Mouse (Mus musculus): ENCODE results near the gene Hnrnpm. TPM values are rescaled to one million over a fixed set of nuclear protein-coding genes. Genes with fewer than 3 reads are reported as not detected.
"Not testable (repeated sequence)": the region's sequence is repeated elsewhere in the genome, so short reads cannot be mapped to it uniquely, and the experiment has no call there.

Hnrnpm gene
- 100 to 1,000 TPM; 178 to 195 TPM for total RNA-seq (2021)

DNA sequence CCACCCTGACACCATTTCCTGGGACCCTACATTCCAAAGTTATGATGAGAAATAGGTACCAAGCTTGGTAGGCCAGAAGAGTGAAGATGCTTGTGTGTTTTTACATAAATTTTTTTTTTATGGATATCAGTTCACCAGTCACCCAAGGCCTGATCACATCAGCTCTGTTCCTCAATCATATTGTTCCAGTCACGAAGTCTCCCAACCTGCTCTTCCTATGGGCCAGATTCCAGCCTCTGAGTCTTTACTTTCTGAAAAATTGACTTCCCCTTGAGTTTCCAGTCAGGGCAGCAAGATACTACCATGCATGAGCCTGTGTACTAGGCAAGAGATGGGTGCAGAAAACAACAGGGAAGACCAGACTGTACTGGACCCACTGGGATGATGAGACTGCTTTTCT is at the start of gene Hnrnpm:
Gene Hnrnpm (minus strand): TSS at position 101 of the 400 bp plus-strand sequence.
- no peak for DNase-seq
- intact Hi-C loops (cut with DNase I) = no loop called here

DNA sequence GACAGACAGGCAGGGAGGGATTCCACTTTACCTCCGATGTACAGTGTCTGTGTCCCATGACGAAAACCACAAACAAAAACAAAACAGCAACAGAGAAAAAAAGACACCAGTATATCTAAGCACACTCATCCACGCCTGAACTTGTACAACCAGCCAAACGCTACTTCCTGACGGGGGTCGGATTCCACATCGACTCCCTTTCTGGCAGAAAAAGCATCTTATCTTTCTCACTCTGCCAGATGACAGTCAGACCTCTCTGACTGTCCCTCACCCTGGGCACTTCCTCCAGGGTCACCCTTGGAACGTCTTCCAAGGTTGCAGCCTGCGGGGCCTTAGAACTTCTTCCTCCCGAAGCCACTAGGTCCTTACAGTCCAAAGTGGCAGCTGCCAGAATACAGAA is 46.9 kb upstream of the Hnrnpm start:
- intact Hi-C loops (cut with DNase I); DNase-seq: not testable (repeated sequence)

DNA sequence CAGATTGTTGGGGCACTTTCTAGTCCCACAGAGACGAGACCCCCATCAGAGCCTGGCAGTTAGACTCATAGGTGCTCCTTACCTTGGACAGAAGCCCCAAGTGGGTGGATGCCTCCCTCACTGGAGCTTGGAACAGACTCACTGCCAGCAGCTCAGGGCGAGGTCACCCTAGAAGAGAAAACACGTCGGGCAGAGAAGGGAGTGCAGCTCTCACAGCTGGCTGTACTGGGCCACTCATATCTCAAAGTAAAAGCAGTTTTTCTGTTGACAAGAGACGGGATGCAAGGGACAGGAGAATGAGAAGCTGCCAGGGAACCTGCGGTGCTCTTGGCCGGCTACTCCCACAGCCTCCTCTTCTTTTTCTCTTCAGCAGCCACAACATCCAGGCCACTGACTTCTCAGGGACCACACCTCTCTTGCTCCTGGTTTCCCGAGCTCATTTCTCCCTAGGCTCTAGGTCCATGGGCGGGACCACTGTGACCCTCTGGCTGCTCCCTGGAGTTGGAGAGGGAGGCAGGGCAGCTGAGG is 46.0 kb upstream of the Hnrnpm start:
- DNase-seq; intact Hi-C loops (cut with DNase I): not testable (repeated sequence)

DNA sequence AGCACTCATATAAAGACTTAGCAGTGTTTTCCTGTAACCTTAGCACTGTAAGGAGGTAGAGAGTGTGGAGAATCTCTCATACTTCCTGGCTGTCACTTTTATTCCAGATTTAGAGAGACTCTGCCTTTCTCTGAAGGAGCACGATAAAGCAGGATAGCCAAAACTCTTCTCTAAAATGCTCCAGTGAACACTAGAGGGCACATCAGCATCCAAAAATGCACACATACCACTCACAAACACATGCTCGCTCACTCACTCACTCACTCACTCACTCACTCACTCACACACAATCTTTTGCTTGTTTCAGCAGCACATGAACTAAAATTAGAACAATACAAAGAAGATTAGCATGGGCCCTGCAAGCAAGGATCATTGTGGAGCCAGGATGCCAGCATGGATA is 42.6 kb upstream of the Hnrnpm start:
- intact Hi-C loops (cut with DNase I) = loop anchor here (10.0 kb wide), 1 partner anchor 76 kb away; no protein-coding TSS in a partner anchor
- no peak for DNase-seq

DNA sequence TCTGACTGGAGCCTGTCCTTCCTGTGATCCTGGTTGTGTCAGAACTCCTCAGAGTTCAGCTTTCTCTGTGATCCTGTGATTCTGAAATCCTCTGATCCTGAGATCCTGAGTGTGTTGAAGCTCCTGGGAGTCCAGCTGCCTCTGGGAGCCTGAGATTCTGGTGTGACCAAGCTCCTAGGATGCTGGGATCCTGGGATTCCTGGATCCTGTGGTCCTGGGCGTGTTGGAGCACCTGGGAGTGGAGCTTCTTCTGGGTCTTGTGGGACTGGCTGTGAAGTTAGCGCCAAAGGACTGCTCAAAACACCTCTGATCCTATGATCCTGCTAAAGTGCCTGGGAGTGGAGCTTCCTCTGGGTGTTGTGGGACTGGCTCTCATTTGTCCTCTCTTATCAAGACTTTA is 41.7 kb upstream of the Hnrnpm start:
- intact Hi-C loops (cut with DNase I) = loop anchor here (10.0 kb wide), 1 partner anchor 76 kb away; no protein-coding TSS in a partner anchor
- DNase-seq = no peak

DNA sequence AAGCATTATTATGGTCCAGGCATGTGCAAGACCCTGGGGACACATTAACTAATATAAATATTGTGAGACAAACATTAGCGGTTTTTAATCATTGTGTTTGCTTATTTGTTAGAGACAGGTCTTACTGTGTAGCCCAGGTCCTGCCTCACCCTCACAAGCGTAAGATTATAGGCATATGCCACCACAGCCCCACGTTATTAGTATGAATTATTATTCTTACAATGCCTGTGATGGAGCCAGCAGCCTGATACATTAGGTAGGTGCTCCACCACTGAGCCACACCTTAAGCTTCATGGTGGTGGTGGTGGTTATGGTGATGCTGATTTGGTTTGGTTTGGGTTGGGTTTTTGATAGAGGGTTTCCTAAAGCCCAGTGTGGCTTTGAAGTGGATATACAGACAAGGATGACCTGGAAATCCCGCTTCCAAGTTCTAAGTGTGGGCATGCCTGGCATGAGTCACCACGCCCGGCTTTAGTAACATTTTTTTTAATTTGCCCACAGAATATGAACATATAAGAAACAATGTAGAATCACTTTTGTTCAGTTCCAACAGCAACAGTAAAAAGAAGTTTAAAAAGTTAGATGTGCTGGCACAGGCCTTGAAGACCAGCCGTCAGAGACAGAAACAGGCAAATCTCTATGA is 33.2 kb upstream of the Hnrnpm start:
- intact Hi-C loops (cut with DNase I) = loop anchor here (10.0 kb wide), 1 partner anchor 85 kb away; no protein-coding TSS in a partner anchor
- DNase-seq = no peak

DNA sequence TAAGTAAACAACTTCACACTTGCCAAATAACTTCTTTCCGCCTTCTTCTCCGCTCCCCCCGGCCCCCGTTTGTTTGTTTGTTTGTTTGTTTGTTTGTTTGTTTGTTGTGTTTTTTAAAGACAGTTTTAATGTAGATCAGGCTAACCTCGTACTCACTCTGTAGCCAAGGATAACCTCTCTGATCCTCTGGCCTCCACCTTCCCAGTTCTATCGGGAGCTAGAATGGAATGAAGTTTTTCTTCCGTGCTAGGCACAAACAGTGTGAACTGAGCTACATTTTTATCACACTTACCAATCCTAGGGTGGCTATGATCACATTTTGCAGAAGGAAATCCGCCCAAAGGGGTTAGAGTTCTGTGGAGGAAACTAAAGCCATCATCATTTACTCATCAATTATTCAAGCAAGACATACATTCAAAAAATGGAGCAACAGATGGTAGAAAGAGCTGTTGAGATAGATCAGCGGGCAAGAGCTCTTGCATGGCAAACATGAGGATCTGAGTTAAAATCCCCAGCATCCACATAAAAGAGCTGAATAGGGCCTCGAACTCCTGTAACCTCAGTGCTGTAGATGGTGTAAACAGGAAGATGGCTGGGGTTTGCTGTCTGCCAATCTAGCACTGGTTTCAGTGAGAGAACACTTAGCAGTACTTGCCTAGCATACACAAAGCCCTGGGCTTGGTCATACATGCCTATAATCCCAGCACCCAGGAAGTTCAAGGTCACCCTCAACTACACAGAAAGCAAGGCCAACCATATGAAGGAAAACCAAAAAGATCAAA is 32.5 kb upstream of the Hnrnpm start:
- intact Hi-C loops (cut with DNase I) = no loop called here
- no peak for DNase-seq

DNA sequence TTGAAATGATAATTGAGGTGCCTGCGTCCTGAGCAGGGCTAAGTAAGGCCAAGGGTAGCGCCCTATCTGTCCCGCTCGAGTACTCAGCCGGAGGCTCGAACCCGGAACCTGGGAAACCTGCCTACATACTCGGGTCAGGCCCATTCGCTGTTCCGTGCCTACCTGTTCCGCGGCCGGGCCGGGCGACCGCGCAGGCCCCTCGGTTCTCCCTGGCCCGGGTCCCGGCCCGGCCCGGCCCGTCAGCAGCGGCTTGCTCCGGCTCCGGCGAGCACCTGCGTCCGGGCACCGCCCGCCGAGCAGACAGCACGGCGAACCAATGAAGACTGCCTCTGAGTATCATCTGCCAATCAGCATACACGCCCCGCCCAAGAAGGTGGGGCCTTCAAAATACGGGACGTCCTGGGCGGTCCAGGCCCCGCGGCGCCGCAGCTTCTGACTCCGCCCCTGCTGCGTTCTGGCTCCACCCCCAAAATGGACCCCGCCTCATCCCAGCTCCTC is 31.8 kb upstream of the Hnrnpm start, which contains the start of gene March2:
Gene March2 (minus strand): TSS at position 287 of the 498 bp plus-strand sequence.
- peak; percentile 97 for DNase-seq

DNA sequence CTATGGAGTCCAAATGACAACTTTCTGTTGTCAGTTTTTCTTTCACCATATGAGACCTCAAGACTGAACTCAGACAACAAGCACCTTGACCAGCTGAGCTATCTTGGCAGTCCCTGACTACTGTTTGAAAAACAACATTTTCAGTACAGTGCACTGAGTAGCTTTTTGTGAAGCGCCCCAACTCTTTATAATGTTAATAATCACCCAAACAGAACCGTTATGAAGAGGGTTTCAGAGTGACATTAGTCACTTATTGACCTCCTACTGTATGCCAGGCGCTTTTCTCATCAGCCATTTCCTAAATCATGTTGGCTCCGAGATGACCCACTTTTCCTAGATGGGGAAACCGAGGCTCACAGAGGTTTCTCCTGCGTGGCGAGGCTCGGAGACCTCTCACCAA is 31.3 kb upstream of the Hnrnpm start:
- intact Hi-C loops (cut with DNase I) = no loop called here
- DNase-seq = no peak

More for the DNA sequence above, 31.8 kb upstream of the Hnrnpm start, which contains the start of gene March2:
- intact Hi-C loops (cut with DNase I) = no loop called here

DNA sequence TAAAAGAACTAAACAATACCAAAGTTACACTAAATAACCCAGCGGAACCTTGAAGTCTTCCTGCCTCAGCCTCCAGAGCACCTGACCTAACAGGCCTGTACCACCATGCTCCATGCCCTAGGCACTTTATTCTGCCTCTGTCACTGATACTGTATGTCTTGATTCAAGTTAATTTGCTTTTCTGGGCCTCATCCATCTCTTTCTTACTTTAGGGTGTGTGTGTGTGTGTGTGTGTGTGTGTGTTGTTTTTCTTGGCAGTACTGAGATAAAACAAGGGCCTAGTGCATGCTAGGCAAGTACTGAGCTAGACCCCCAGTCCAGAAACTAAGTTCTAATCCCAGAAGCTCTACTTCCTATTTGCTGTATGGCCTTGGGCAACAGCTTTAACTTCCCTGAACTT is 30.6 kb upstream of the Hnrnpm start:
- DNase-seq = no peak
- intact Hi-C loops (cut with DNase I) = no loop called here

DNA sequence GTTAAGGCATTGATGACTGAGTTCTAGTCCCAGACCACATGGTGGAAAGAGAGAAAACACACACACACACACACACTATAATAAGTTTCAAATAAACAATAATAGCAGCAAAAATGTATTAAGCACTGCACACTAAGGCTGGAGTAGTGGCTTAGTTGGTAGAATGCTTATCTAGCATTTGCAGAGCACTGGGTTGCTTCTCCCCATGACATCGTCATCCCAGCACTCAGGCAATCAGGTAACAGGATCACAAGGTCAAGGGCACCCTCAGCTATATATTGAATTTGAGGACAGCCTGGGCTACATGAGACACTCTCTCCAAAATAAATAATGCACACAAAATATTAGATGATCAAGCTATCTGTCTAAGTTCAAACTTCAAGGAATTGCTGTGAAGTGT is 28.1 kb upstream of the Hnrnpm start:
- intact Hi-C loops (cut with DNase I) = no loop called here
- DNase-seq = no peak

DNA sequence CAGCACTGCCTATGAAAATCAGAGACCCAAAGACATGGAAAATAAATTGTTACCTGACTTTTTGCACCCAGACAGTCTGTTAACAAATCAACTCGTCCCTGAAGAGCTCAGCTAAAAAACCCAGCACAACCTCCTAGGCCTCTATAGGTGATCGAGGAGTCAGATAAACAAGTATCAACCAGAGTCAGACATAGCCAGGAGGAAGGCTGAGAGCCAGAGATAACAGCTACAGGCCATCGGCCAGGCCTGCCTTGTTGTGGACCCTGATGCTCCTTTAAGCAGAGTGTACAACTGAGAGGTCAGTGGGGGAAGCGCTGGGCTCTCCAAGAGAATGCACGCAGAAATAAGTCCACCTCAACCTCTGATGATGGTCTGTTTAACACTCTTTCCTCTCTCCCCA is 26.6 kb upstream of the Hnrnpm start:
- intact Hi-C loops (cut with DNase I) = no loop called here
- DNase-seq = no peak

DNA sequence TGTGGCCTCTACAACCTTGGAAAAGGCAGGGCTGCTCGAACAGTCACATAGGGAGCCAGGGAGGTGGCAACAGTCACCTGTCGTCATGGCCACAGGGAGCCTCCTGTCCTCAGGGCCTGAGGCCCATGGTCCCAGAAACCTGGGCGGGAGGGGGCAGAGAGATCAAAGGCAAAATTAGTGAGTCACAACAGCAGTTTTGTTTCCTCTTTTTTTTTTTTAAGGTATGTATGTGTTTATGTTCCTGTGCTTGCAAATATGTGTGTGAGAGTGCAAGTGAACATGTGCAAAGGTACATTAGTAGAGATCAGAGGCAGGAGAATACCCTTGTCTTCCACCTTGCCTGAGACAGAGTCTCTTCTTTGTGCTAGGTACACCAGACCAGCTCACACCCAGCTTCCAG is 23.2 kb upstream of the Hnrnpm start:
- no peak for DNase-seq
- intact Hi-C loops (cut with DNase I) = no loop called here

DNA sequence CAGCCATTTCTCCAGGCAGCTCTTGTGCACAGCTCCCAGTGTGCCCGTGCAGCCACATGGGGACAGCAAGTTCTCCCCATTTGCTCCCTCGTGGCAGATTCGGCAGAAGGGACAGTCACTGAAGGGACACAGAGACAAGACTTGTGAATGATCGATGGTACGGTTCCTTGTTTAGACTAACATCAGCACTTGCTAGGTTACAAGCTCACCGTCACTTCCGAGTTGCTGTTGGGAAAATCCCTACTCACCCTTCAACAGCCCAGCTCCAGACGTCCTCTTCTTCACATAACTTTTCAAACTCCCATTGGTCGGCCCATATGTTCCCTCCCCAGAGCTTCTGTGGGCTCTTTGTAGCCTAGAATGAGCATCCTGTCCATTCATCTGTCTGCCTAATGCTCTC is 16.4 kb upstream of the Hnrnpm start:
- intact Hi-C loops (cut with DNase I) = no loop called here
- no peak for DNase-seq

DNA sequence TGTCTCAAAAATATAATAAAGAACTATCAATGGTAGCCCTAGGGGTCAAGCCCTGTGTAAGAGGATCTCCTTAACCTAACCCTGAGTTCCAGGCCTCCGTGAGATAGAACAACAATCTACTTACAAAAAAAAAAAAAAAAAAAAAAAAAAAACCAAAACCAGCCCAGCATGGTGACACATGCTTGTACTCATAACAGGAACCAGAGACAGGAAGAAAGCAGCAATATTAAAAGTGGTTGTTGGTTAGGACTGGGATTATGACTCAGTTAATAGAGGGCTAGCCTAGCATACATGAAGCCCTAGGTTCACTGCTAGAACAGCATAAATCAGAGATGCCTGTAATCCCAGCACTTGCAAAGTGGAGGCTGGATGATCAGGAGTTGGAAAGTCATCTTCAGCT is 15.5 kb upstream of the Hnrnpm start:
- intact Hi-C loops (cut with DNase I) = no loop called here
- DNase-seq = no peak

DNA sequence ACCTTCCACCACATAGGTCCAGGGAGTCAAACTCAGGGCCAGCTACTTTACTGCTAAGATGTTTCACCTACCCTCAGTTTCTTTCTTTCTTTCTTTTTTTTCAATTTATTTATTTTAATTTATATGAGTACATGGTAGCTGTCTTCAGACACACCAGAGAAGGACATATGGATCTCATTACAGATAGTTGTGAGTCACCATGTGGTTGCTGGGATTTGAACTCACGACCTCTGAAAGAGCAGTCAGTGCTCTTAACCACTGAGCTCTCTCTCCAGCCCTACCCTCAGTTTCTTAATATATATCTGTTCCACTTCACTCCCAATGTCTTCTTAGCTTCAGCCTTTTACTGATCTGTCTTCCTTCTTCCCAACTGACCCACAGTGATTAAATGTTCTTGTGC is 8.8 kb upstream of the Hnrnpm start:
- DNase-seq = no peak
- intact Hi-C loops (cut with DNase I) = no loop called here

DNA sequence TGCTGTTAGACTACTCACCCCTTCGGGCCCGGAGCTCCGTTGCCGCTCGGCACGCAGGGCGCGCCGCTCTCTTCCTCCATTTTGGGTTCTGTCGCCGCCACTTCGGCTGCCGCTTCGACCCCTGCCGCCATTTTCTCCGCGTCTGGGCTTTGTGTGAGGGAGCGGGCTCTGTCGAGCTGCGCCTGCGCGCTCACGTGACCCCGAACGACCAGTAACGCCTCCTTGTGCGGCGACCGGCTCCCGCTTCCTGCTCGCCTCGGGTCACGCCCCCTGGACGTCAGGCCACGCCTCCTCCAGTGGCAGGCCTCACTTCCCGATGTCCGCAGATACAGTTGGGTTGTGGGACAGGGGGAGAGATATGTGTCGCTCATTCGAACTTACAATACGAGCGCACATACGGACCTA is 1.4 kb downstream of the Hnrnpm start:
- intact Hi-C loops (cut with DNase I) = no loop called here
- DNase-seq = peak; percentile 99

DNA sequence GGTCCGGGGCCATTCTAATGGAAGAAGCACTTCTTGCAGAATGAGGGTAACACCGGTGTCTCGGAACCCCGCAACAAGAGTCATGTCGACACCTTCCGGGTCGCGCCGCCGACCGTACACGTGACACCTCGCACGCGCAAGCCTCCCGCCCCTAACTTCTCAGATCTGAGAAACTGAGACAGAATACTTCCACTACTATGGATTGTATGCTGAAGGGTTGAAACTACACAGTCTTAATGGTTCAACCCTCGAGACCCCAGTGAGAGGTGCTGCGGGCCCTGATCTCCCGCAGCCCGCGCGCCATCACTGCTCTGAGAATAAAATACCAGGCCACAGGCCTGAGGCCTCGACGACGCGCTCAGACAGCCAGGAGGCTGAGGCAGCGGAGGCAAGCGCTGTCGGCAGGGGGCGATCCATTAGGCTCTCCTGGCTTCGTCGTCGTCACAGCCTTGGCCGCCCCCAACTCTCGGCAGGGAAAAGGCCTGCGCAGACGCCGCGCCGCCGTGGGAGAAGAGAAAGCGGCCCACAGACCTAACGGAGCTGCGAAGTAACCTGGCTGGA is 1.9 kb downstream of the Hnrnpm start:
- intact Hi-C loops (cut with DNase I) = no loop called here
- peak; percentile 76 for DNase-seq

DNA sequence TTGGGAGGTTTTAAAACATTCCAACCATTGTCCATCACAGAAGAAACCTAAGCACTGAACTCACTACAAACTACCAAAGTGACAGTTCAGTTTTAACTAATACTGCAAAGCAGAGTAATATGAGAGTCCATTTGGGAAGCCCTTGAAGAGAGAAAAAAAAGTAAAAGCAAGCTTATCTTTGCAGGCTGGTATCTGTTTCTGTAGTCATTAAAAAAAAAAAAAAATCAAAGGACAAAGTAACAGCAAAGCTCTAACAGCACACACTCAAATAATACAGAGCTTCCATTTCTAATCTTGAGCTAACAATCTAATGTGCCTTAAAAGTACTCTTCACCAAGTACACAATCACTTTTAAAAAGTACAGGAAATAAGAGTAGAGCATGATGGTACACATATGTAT is 4.9 kb downstream of the Hnrnpm start:
- intact Hi-C loops (cut with DNase I) = no loop called here
- DNase-seq = no peak

DNA sequence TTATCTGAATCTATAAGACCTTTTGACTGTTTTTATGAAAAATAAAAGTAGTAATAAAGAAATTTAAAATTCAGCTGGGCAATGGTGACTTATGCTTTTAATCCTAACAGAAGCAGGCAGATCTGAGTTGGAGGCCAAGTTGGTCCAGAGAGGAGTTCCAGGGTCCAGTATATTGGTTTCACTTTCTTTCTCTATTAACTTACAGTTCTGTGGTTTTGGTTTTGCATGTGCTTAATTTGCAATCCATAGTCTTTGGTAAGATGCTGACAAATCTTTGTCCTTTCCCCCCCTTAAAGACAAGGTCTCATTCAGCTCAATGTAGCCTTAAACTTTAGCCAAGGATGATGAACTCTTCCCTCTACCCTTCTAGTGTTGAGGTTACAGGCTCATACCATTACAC is 7.9 kb downstream of the Hnrnpm start:
- intact Hi-C loops (cut with DNase I) = no loop called here
- DNase-seq = no peak

DNA sequence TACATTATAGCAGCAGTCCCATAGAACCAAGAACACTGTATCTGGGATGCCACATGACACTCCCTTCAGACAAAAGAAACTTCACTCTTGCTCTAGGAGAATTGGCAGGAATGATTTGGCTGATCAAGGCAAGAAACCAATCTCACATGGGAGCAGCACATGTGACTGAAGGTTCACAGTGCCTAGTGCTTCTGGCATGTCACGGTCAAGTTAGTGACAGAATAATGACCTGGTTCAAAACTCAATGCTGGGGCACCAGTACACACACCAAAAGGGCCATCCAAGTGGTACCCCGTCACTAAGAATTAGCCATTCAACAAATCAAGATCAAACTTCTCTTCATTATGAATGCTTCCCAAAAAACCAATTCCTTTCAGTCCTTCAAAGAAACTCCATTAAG is 10.6 kb downstream of the Hnrnpm start:
- no peak for DNase-seq
- intact Hi-C loops (cut with DNase I) = no loop called here
